Mouse (Mus musculus) liver, adult 2 months (tissue): ENCODE measurements at regions not wholly inside any gene's neighbourhood (a gene's known extent, or its start where the extent isn't known, plus 50 kb on each side); places are given as distances from the start of the nearest gene placed in this dataset.

Experiments used
- CTCF ChIP-seq: fragments of 200-500 bp; IDR thresholded peaks from 2 replicates; pipeline ENCODE4 v1.5.1; 2011; ENCODE audit warnings: low read depth, low read length, control low read depth
- POLR2A ChIP-seq: fragments of 200-500 bp; IDR thresholded peaks from 2 replicates; pipeline ENCODE4 v1.6.1; 2011; ENCODE audit warnings: low read length, control low read depth; ENCODE audit not compliant: insufficient read depth; ENCODE audit errors: extremely low read depth

DNA sequence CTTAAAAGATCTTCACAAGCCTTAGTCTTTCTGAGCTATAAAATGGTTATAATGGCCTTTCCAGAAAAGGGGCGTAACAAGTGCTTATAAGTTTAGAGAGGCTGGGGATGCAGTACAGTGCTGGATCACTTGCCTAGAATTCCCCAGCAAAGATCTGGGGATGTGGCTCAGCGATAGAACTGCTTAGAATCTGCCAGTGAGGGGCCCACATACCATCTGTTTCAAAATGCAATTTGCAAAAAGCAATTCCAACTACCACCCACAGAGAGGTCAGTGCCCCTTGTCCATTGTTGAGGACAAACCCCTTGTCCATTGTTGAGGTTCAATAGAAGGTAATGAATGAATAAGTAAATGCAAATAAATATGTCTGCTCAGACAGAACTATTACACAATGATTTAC is 107.5 kb upstream of the Castor2 start:
- TF ChIP-seq CTCF (no peak), POLR2A (no peak)
